Mouse (Mus musculus): ENCODE measurements around the gene Tigit. TPM values are rescaled to one million over a fixed set of nuclear protein-coding genes. Genes with fewer than 3 reads are reported as not detected.

Gene Tigit
- total RNA-seq, 2 experiments from 2014 or later = not detected

GRCm38 (mm10) chr16:43671972-43672371 is 8.0 kb upstream of the Tigit start:
- ATAC-seq (replicated peaks; ENCODE audit: poor library complexity, severe bottlenecking) = no peak

GRCm38 (mm10) chr16:43668294-43668693 is 4.3 kb upstream of the Tigit start:
- ATAC-seq (replicated peaks; ENCODE audit: poor library complexity, severe bottlenecking) = peak; percentile 40; the same call in 1 of the 2 replicates

- no peak for ATAC-seq (replicated peaks; ENCODE audit: poor library complexity, severe bottlenecking)
These were observed 915 bp upstream of the Tigit start for GRCm38 (mm10) chr16:43664861-43665260.

GRCm38 (mm10) chr16:43662124-43663004 is 1.6 kb downstream of the Tigit start:
- no peak for ATAC-seq (replicated peaks; ENCODE audit: poor library complexity, severe bottlenecking)

- no peak for ATAC-seq (replicated peaks; ENCODE audit: poor library complexity, severe bottlenecking)
These were observed 2.4 kb downstream of the Tigit start for GRCm38 (mm10) chr16:43661576-43661975.

DNA sequence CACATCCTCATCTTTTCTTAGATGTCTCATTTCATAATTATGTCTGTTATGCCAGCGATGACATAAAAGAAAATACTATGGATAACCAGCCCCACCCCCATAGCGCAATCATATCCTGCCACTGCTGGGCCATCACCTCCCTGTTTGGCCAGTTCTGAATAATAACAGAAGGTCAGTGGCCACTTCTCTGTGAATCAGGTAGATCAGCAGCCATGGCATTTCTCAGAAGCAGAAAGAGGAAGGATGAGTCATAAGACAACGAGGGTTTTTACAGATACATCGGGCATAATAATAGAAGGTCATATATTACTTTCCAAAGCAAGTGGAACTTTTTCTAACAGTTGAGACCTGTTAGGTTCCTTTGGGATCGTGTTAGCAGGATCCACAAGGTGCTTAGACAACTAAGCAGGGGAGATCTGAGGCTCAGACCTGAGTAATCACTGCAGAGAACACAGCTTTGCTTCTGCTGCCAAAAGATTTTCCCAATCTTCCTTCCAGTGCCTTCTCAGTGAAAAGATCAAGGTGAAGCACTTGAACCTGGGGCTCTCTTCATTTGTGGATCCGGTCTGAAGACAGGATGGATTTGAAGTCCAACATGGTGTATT is 8.7 kb downstream of the Tigit start:
- ATAC-seq (replicated peaks; ENCODE audit: poor library complexity, severe bottlenecking) = peak; percentile 71

DNA sequence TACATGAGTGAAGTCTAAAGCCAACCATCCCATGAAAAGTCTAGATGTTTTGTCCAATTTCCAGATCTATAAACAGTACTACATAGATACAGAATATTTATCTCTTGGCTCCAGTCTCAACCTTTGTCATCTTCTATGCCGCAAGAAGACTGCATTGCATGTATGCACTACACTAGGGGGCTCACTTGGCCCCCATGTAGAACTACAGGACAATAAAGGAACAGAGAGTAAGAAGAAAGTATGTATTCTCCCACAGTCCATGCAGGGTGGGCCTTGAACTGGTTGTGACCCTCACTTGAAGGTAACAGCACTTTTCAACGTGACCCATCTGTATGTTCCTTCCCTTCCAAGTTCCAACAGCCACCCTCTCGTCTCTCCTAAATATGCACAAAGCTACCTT is 9.7 kb downstream of the Tigit start:
- no peak for ATAC-seq (replicated peaks; ENCODE audit: poor library complexity, severe bottlenecking)

- no peak for ATAC-seq (replicated peaks; ENCODE audit: poor library complexity, severe bottlenecking)
These were observed 10.7 kb downstream of the Tigit start for GRCm38 (mm10) chr16:43653288-43653687.

DNA sequence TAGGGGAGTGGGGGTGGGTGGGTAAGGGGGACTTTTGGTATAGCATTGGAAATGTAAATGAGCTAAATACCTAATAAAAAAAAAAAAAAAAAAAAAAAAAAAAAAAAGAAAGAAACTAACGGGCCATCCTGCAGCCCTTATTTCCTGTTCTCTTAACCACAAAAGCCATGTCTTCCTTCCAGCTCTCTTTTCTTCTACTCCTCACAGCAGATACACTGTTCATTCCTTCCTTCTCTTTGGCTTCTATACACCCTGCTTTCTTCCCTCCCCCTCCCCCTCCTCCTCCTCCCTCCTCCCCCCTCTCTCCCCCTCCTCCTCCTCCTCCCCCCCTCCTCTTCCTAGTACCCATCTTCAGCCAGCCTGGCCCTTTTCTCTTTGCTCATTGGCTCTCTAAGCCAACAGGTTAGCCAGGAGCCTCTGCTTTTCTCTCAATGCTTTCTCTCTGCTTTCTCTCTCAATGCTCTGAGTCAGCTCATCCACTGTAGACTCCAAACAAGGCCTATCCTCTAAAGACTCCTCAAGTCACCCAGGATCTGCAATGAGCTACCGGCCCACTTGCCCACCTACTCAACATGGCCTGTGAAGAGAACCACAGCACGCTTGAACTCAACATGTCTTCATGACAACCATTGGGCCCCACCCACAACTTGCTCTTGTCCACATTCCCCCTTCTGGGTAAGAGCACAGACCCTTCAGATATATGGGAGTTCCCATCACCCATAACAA is 13.4 kb downstream of the Tigit start:
- no peak for ATAC-seq (replicated peaks; ENCODE audit: poor library complexity, severe bottlenecking)

- no peak for ATAC-seq (replicated peaks; ENCODE audit: poor library complexity, severe bottlenecking)
These were observed 16.3 kb downstream of the Tigit start for GRCm38 (mm10) chr16:43647641-43648040.

- no peak for ATAC-seq (replicated peaks; ENCODE audit: poor library complexity, severe bottlenecking)
These were observed 17.0 kb downstream of the Tigit start for GRCm38 (mm10) chr16:43646943-43647342.

GRCm38 (mm10) chr16:43645879-43646278 is 18.1 kb downstream of the Tigit start:
- no peak for ATAC-seq (replicated peaks; ENCODE audit: poor library complexity, severe bottlenecking)

- no peak for ATAC-seq (replicated peaks; ENCODE audit: poor library complexity, severe bottlenecking)
These were observed 22.7 kb downstream of the Tigit start for GRCm38 (mm10) chr16:43641230-43641629.

- no peak for ATAC-seq (replicated peaks; ENCODE audit: poor library complexity, severe bottlenecking)
These were observed 25.4 kb downstream of the Tigit start for GRCm38 (mm10) chr16:43638406-43639049.

- no peak for ATAC-seq (replicated peaks; ENCODE audit: poor library complexity, severe bottlenecking)
These were observed 26.7 kb downstream of the Tigit start for GRCm38 (mm10) chr16:43637241-43637640.

GRCm38 (mm10) chr16:43634037-43634436 is 29.9 kb downstream of the Tigit start:
- no peak for ATAC-seq (replicated peaks; ENCODE audit: poor library complexity, severe bottlenecking)

DNA sequence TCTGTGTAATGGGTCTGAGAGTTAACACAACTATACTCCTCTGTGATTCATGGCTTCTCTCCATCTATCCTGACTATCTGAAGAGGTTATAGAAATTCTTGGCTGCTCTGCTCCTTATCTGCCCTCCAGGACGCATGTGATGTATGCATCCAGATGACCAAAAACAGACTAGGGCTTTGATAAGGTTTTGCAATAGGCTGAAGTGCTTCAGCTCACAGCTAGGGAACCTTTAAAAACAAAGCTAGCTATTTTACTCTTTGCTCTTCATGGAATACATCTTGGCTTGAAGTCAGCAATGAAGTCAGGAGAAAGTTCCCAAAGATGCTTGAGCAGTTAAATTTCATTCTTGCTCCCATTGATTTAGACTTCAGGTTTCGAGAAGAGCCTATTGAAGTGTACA is 32.2 kb downstream of the Tigit start:
- ATAC-seq (replicated peaks; ENCODE audit: poor library complexity, severe bottlenecking) = no peak

GRCm38 (mm10) chr16:43628662-43629061 is 35.3 kb downstream of the Tigit start:
- ATAC-seq (replicated peaks; ENCODE audit: poor library complexity, severe bottlenecking) = no peak

GRCm38 (mm10) chr16:43625956-43626355 is 38.0 kb downstream of the Tigit start:
- no peak for ATAC-seq (replicated peaks; ENCODE audit: poor library complexity, severe bottlenecking)

DNA sequence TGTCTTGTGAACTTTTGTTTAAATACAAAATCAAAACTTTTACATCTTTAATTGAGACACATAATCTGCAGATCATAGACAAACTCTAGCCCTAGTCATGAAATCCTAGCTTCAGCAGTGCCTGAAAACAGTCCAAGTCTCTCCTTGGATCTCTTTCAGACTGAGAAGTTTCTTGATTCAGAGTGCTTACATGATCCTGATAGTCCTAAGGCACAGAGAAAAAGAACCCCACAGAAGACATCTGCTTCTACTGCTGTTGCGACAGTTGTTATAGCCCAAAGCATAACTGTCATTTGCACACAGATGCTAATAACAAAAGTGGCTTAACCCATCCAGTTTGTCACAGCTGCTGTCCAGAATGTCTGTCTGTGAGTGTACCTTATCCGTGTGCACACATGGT is 38.7 kb downstream of the Tigit start:
- peak; percentile 12; the same call in 1 of the 2 replicates for ATAC-seq (replicated peaks; ENCODE audit: poor library complexity, severe bottlenecking)

GRCm38 (mm10) chr16:43624876-43625275 is 39.1 kb downstream of the Tigit start:
- ATAC-seq (replicated peaks; ENCODE audit: poor library complexity, severe bottlenecking) = no peak

Measured in granulocyte monocyte progenitor cell, adult 5-6 weeks (primary cell).